Mouse (Mus musculus) E14TG2a.4 (cell line): ENCODE measurements around the gene Erg.

Experiments
- H3K27me3 ChIP-seq: 2 replicates; pipeline ENCODE4 v1.6.1; 2014; ENCODE audit warnings: low read length, control low read depth; ENCODE audit not compliant: insufficient read depth
- H3K36me3 ChIP-seq: 2 replicates; pipeline ENCODE4 v1.6.1; 2014; ENCODE audit warnings: low read length, control low read depth; ENCODE audit not compliant: insufficient read depth
- H3K4me1 ChIP-seq: replicated peaks from 2 replicates; pipeline ENCODE4 v1.6.1; 2014; ENCODE audit warnings: low read depth, low read length, control low read depth
- H3K4me3 ChIP-seq: replicated peaks from 2 replicates; pipeline ENCODE4 v1.5.1; 2014; ENCODE audit warnings: mild to moderate bottlenecking, low read length
- H3K9me3 ChIP-seq: 2 replicates; pipeline ENCODE4 v1.6.1; 2014; ENCODE audit warnings: low read length, control low read depth
- CTCF ChIP-seq: conservative IDR thresholded peaks from 2 replicates; pipeline ENCODE4 v1.5.1; 2014; ENCODE audit warnings: low read length
- NANOG ChIP-seq: IDR thresholded peaks from 2 replicates; pipeline ENCODE4 v1.6.1; 2014; ENCODE audit warnings: borderline replicate concordance, low read length, mixed read lengths
- POU5F1 ChIP-seq: IDR thresholded peaks from 2 replicates; pipeline ENCODE4 v1.6.1; 2014; ENCODE audit warnings: low read length, borderline replicate concordance

The Erg gene

GRCm38 (mm10) chr16:95438848-95439540 lies 147.4 kb downstream of the Erg start:
- TF ChIP-seq CTCF (no peak), NANOG (no peak), POU5F1 (no peak)
- Histone ChIP-seq H3K27me3 (no peaks in the 10 kb centered on the region), H3K36me3 (no peaks in the 10 kb centered on the region), H3K4me3 (no peak overlapping the region), H3K4me1 (no peaks in the 10 kb centered on the region), H3K9me3 (no peaks in the 10 kb centered on the region)

GRCm38 (mm10) chr16:95436611-95437010 lies 149.8 kb downstream of the Erg start:
- no peaks in the 10 kb centered on the region for H3K27me3 ChIP-seq
- no peak overlapping the region for H3K4me3 ChIP-seq
- no peaks in the 10 kb centered on the region for H3K36me3 ChIP-seq
- no peak for TF ChIP-seq POU5F1
- TF ChIP-seq CTCF: no peak
- no peak for TF ChIP-seq NANOG
- no peaks in the 10 kb centered on the region for H3K4me1 ChIP-seq
- no peaks in the 10 kb centered on the region for H3K9me3 ChIP-seq

GRCm38 (mm10) chr16:95436051-95436450 lies 150.3 kb downstream of the Erg start:
- Histone ChIP-seq H3K4me1 (no peaks in the 10 kb centered on the region), H3K36me3 (no peaks in the 10 kb centered on the region), H3K27me3 (no peaks in the 10 kb centered on the region), H3K9me3 (no peaks in the 10 kb centered on the region), H3K4me3 (no peak overlapping the region)
- TF ChIP-seq CTCF (no peak), NANOG (no peak), POU5F1 (no peak)

GRCm38 (mm10) chr16:95434434-95434833 lies 152.0 kb downstream of the Erg start:
- Histone ChIP-seq H3K4me1 (no peaks in the 10 kb centered on the region), H3K36me3 (no peaks in the 10 kb centered on the region), H3K4me3 (no peak overlapping the region), H3K27me3 (no peaks in the 10 kb centered on the region), H3K9me3 (no peaks in the 10 kb centered on the region)
- TF ChIP-seq POU5F1 (no peak), NANOG (no peak), CTCF (no peak)

DNA sequence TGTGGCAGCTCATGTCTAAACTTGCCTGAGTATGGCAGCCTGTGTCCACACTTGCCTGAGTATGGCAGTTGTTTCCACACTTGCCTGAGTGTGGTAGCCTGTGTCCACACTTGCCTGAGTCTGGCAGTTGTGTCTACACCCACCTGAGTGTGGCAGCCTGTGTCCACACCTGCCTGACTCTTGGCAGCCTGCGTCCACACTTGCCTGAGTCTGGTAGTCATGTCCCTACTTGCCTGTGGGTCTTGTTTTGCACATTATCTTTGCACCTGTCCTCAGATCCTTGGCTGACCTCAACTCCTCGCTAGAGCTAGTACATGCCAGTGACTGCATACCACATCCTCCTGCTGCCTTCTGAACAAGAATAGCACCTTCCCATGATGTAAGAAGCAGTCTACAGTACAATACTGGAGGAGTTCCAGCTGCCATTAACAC lies 153.8 kb downstream of the Erg start:
- Histone ChIP-seq H3K36me3 (no peaks in the 10 kb centered on the region), H3K9me3 (no peaks in the 10 kb centered on the region), H3K4me1 (no peaks in the 10 kb centered on the region), H3K27me3 (no peaks in the 10 kb centered on the region), H3K4me3 (no peak overlapping the region)
- no peak for TF ChIP-seq CTCF
- no peak for TF ChIP-seq NANOG
- no peak for TF ChIP-seq POU5F1

- Histone ChIP-seq H3K4me3 (no peak overlapping the region), H3K4me1 (no peaks in the 10 kb centered on the region), H3K36me3 (no peaks in the 10 kb centered on the region), H3K9me3 (no peaks in the 10 kb centered on the region), H3K27me3 (no peaks in the 10 kb centered on the region)
- TF ChIP-seq CTCF (no peak), POU5F1 (no peak), NANOG (no peak)
Observed at GRCm38 (mm10) chr16:95429851-95430250, 156.5 kb downstream of the Erg start.

DNA sequence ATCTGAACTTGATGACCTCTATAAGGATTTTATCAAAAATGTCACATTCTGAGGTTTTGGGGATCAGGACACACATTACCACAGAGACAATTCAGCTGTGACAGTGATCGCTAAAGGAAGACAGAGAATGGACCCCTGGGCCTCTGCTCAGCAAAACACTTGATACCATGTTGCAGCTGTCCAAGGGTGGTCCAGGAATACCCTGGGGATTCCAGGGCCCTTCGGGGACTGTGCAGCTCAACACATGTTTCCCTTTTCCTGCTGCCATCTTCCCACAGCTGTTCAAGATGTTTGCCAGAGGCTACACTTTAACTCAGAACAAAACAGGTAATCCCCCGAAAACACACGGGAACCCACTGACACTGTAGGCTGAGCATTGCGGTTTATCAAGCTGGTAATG lies 158.2 kb downstream of the Erg start:
- no peaks in the 10 kb centered on the region for H3K9me3 ChIP-seq
- H3K36me3 ChIP-seq: no peaks in the 10 kb centered on the region
- no peaks in the 10 kb centered on the region for H3K27me3 ChIP-seq
- no peak overlapping the region for H3K4me3 ChIP-seq
- H3K4me1 ChIP-seq: no peaks in the 10 kb centered on the region
- TF ChIP-seq NANOG (no peak), CTCF (no peak), POU5F1 (no peak)

DNA sequence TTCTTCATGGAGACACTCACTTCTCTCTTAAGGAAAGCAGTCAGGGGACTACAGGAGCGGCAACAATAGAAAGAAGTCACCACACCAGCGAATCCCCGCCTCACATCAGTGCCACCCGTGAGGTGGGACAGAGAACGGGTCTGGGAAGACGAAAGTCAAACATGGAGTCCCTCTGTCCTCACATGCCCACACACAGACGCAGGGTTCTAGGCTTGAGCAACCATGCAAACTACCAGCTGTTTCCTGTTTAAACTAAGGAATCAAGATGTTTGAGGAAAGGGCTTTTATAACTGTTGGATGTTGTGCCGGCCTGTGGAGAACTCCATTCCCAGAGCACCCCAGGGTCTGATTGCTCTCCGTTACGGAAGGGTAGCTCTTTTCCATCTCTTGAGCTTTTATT lies 158.9 kb downstream of the Erg start:
- Histone ChIP-seq H3K36me3 (no peaks in the 10 kb centered on the region), H3K9me3 (no peaks in the 10 kb centered on the region), H3K27me3 (no peaks in the 10 kb centered on the region), H3K4me3 (no peak overlapping the region), H3K4me1 (no peaks in the 10 kb centered on the region)
- TF ChIP-seq CTCF (no peak), POU5F1 (no peak), NANOG (no peak)

DNA sequence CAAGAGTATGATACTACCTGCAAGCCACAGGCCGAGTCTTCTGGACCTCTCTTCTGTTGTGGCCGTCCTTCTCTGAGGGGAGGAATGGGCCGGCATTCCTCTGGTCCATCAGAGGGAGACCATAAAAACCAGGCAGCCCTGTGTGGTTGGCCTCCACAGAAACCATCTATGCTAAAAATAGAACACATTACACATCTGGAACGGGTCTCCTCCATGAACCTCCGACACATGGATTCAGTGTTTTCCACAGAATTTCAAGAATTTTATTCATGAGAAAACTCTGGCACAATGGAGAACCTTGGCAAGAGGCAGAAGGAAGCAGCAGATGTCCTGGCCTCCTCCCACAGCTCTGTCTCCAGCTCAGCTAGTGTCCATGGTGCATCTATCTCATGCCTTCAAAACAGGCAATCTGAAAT lies 163.7 kb downstream of the Erg start:
- no peaks in the 10 kb centered on the region for H3K36me3 ChIP-seq
- no peaks in the 10 kb centered on the region for H3K4me1 ChIP-seq
- no peaks in the 10 kb centered on the region for H3K27me3 ChIP-seq
- no peaks in the 10 kb centered on the region for H3K9me3 ChIP-seq
- H3K4me3 ChIP-seq: no peak overlapping the region
- no peak for TF ChIP-seq NANOG
- no peak for TF ChIP-seq POU5F1
- TF ChIP-seq CTCF: no peak
